ENCODE assay signal across 15 mouse cellular contexts in genomic region chr17:46661981-46662380, GRCm38 (mm10).
"Had no signal": no experiment of that assay in that cellular context is flagged by ENCODE, and none has a peak within 500 bp of the region (broad histone marks: within the 10 kb centered on the region; RNA-seq: fewer than 3 reads in every experiment).

No protein-coding gene starts in this region.

- H3K4me3 ChIP-seq: limb, embryonic 15.5 days; liver, embryonic 12.5 days; lung, embryonic 15.5 days; megakaryocyte, embryonic 14.5 days; myocyte; neural tube, embryonic 15.5 days had no signal

- ATAC-seq: liver, embryonic 12.5 days had no signal

- H3K9ac ChIP-seq: limb, embryonic 15.5 days; liver, embryonic 12.5 days; lung, embryonic 15.5 days; neural tube, embryonic 15.5 days had no signal

- H3K4me1 ChIP-seq: limb, embryonic 15.5 days; liver, embryonic 12.5 days; lung, embryonic 15.5 days; neural tube, embryonic 15.5 days had no signal

- H3K4me2 ChIP-seq: limb, embryonic 15.5 days; liver, embryonic 12.5 days; lung, embryonic 15.5 days; neural tube, embryonic 15.5 days had no signal

- H3K9me3 ChIP-seq: limb, embryonic 15.5 days; liver, embryonic 12.5 days; lung, embryonic 15.5 days; megakaryocyte, embryonic 14.5 days; neural tube, embryonic 15.5 days had no signal

- H3K27me3 ChIP-seq: limb, embryonic 15.5 days; liver, embryonic 12.5 days; lung, embryonic 15.5 days; megakaryocyte, embryonic 14.5 days; neural tube, embryonic 15.5 days had no signal

- H3K27ac ChIP-seq: limb, embryonic 15.5 days; liver, embryonic 12.5 days; lung, embryonic 15.5 days; macrophage; neural tube, embryonic 15.5 days; stomach, postnatal 0 days had no signal

- DNase-seq: kidney, postnatal 25 days; layer of hippocampus, adult 9-11 months; layer of hippocampus, postnatal 36 days; lung, postnatal 14 days; midbrain, embryonic 14.5 days; right cerebral cortex, adult 18-20 months; thymus, postnatal 4 days had no signal
